Mouse (Mus musculus) hindbrain, embryonic 16.5 days (tissue): ENCODE measurements around the gene Eapp. TPM values are rescaled to one million over a fixed set of nuclear protein-coding genes. Genes with fewer than 3 reads are reported as not detected.
A peak's percentile ranks its signal among the peaks of the same experiment; 100 is the strongest.

ENCODE experiments used
- ATAC-seq: fragments of 200-750 bp; cut with Nextera tagmentation; 2 replicates; pipeline ENCODE4 v1.8.0; 2017; ENCODE audit warnings: moderate TSS enrichment, moderate library complexity
- H3K27ac ChIP-seq: fragments of 300-500 bp; sonication (generic); 2 replicates; pipeline ENCODE4 v1.5.1; 2014; ENCODE audit warnings: low read depth, mild to moderate bottlenecking, control low read depth, low read length, moderate library complexity
- H3K27me3 ChIP-seq: fragments of 300-500 bp; sonication (generic); replicated peaks from 2 replicates; pipeline ENCODE4 v1.6.1; 2014; ENCODE audit warnings: low read length; ENCODE audit not compliant: control insufficient read depth, insufficient read depth
- H3K36me3 ChIP-seq: fragments of 300-500 bp; sonication (generic); 2 replicates; pipeline ENCODE4 v1.6.1; 2014; ENCODE audit warnings: mild to moderate bottlenecking, low read length, moderate library complexity, mixed read lengths; ENCODE audit not compliant: control insufficient read depth, insufficient read depth
- H3K4me1 ChIP-seq: fragments of 300-500 bp; sonication (generic); 2 replicates; pipeline ENCODE4 v1.6.1; 2014; ENCODE audit warnings: low read depth, low read length; ENCODE audit not compliant: control insufficient read depth, insufficient read depth
- H3K4me2 ChIP-seq: fragments of 300-500 bp; sonication (generic); 2 replicates; pipeline ENCODE4 v1.6.1; 2014; ENCODE audit warnings: mild to moderate bottlenecking, low read length, control low read depth, moderate library complexity
- H3K4me3 ChIP-seq: fragments of 300-500 bp; sonication (generic); 2 replicates; pipeline ENCODE4 v1.5.1; 2014; ENCODE audit warnings: mild to moderate bottlenecking, low read length, control low read depth, moderate library complexity
- H3K9ac ChIP-seq: fragments of 300-500 bp; sonication (generic); 2 replicates; pipeline ENCODE4 v1.6.1; 2014; ENCODE audit warnings: low read depth, mild to moderate bottlenecking, control low read depth, low read length, moderate library complexity
- H3K9me3 ChIP-seq: fragments of 300-500 bp; sonication (generic); 2 replicates; pipeline ENCODE4 v1.6.1; 2014; ENCODE audit warnings: mild to moderate bottlenecking, low read length, moderate library complexity; ENCODE audit not compliant: control insufficient read depth
- WGBS: fragments of 180-500 bp; shearing (Covaris S2); extraction: QIAGEN DNeasy Blood & Tissue Kit; methylation state at CpG from one replicate; pipeline ENCODE4 v1.1.7; 2014; 5-methylcytosine and 5-hydroxymethylcytosine counted together
- polyA plus RNA-seq: library from polyadenylated mRNA; unstranded; fragments of >200 nt; fragmentation: Nextera tagmentation; extraction: Ambion mirVana; gene quantifications from 2 replicates; pipeline ENCODE4 v1.2.1, GENCODE M21; 2015

Eapp gene
- polyA plus RNA-seq, 1 experiment from 2014 or later: 81.1 TPM

GRCm38 (mm10) chr12:54651820-54652219 lies 43.9 kb downstream of the Eapp start:
- no peaks in the 10 kb centered on the region for H3K36me3 ChIP-seq
- H3K4me2 ChIP-seq: peak overlapping the region; percentile 4; the same call in 1 of the 2 replicates
- H3K27ac ChIP-seq: no peak overlapping the region
- no peaks in the 10 kb centered on the region for H3K27me3 ChIP-seq
- no peak overlapping the region for H3K4me3 ChIP-seq
- ATAC-seq: no peak
- 52% methylated on average over 8 of the region's 8 CpGs for WGBS
- H3K9me3 ChIP-seq: no peaks in the 10 kb centered on the region
- peaks cover 8% of the 10 kb centered on the region for H3K4me1 ChIP-seq
- H3K9ac ChIP-seq: no peak overlapping the region

DNA sequence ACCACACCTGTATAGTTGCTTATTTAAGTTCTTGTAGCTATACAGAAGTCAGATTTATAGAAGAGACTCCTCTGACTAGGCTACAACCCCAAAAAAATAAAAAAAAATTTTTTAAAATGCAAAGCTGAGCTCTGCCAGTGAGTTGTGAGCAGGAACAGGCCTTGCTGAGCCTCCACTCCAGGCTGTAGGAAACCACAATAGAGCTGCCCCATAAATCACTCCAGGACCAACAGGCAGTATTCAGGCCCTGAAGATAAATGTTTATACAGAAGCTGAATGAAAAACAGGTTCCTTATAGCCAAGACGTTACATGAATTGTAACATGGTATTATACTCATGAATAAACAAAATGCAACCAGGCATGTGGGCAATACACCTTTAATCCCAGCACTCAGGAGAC lies 44.5 kb downstream of the Eapp start:
- no peak overlapping the region for H3K4me2 ChIP-seq
- no peak overlapping the region for H3K27ac ChIP-seq
- H3K36me3 ChIP-seq: no peaks in the 10 kb centered on the region
- H3K4me1 ChIP-seq: peaks cover 8% of the 10 kb centered on the region
- 38% methylated on average over 1 of the region's 1 CpGs for whole genome bisulfite sequencing
- no peak overlapping the region for H3K9ac ChIP-seq
- ATAC-seq: no peak
- no peaks in the 10 kb centered on the region for H3K27me3 ChIP-seq
- H3K9me3 ChIP-seq: no peaks in the 10 kb centered on the region
- no peak overlapping the region for H3K4me3 ChIP-seq

DNA sequence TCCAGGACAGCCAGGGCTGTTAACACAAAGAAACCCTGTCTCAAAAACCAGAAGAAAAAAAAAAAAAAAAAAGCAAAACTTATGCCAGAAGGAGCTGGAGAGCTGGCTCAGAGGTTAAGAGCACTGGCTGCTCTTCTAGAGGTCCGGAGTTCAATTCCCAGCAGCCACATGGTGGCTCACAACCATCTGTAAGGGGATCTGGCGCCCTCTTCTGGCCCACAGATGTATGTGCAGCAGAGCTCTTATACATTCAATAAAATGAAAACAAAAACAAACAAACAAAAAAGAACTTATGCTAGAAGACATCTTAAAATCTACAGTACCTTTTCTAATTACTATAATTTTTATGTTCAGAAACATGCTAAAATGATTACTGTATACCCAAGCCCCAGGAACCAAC lies 50.8 kb downstream of the Eapp start:
- no peak overlapping the region for H3K4me3 ChIP-seq
- H3K9ac ChIP-seq: no peak overlapping the region

DNA sequence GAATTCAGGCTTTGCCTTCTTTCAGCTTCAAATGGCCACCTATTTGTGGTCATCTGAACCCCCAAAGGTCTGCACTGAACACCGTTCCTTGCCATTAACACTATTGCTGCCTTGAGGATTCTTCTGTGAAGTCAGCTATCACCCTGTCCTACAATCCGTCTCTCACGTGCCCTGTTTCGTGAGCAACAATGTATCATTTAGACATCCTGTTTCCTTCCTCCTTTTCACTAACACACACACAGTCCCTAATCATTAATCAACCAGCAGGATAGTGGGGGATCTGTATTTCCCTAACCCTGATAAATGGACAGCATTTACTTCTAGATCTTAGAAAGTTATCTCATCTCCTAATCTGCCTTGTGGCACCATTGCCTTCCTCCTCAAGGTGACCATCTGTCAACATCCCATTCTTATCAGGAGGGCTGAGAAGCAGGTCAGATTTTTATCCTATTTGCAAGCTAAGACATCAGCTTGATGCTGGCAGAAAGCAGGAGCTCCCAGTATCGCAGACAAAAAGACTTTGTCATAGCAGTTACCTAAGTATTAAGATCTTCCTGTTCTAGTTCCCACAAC lies 52.3 kb downstream of the Eapp start:
- Histone ChIP-seq H3K9me3 (no peaks in the 10 kb centered on the region), H3K27ac (no peak overlapping the region; the same call in 1 of the 2 replicates), H3K9ac (no peak overlapping the region), H3K36me3 (no peaks in the 10 kb centered on the region), H3K27me3 (no peaks in the 10 kb centered on the region), H3K4me3 (no peak overlapping the region), H3K4me1 (no peaks in the 10 kb centered on the region), H3K4me2 (no peak overlapping the region)
- WGBS: 66% methylated on average over 5 of the region's 5 CpGs
- no peak for ATAC-seq

More for the DNA sequence above, 50.8 kb downstream of the Eapp start:
- ATAC-seq: no peak
- Histone ChIP-seq H3K9me3 (no peaks in the 10 kb centered on the region), H3K27me3 (no peaks in the 10 kb centered on the region), H3K36me3 (no peaks in the 10 kb centered on the region), H3K4me2 (no peak overlapping the region), H3K27ac (no peak overlapping the region), H3K4me1 (no peaks in the 10 kb centered on the region)
- WGBS: 84% methylated on average over 2 of the region's 2 CpGs

- no peak overlapping the region for H3K27ac ChIP-seq
- no peak for ATAC-seq
- no peak overlapping the region for H3K9ac ChIP-seq
- H3K4me3 ChIP-seq: no peak overlapping the region
- no peak overlapping the region for H3K4me2 ChIP-seq
- no peaks in the 10 kb centered on the region for H3K27me3 ChIP-seq
- H3K36me3 ChIP-seq: no peaks in the 10 kb centered on the region
- H3K9me3 ChIP-seq: no peaks in the 10 kb centered on the region
- 98% methylated on average over 4 of the region's 4 CpGs for WGBS
- H3K4me1 ChIP-seq: no peaks in the 10 kb centered on the region
Measured at GRCm38 (mm10) chr12:54641374-54641773, 54.3 kb downstream of the Eapp start.

DNA sequence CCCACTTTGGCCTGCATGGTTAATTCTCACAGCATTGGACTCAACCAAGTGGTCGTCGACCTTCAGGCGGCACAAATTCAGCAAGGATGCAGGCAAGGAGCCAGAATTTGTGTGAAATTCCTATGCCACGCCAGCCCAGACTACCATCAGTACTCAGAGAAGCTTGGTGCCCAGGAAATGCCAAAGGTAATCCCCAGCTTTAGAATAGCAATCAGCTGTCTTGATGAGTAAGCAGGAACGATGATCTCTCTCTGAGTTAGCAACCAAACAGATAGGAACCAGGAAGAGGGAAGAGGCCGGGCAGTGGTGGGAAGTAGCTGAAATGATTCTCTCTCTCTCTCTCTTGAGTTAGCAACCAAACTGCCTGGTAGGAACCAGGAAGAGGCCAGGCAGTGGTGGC lies 55.4 kb downstream of the Eapp start:
- Histone ChIP-seq H3K4me2 (no peak overlapping the region), H3K4me3 (no peak overlapping the region), H3K4me1 (no peaks in the 10 kb centered on the region), H3K27ac (no peak overlapping the region), H3K27me3 (no peaks in the 10 kb centered on the region), H3K36me3 (no peaks in the 10 kb centered on the region), H3K9ac (no peak overlapping the region), H3K9me3 (no peaks in the 10 kb centered on the region)
- no peak for ATAC-seq
- WGBS: 78% methylated on average over 6 of the region's 6 CpGs

- WGBS: 81% methylated on average over 1 of the region's 1 CpGs
- ATAC-seq: no peak
- Histone ChIP-seq H3K9me3 (no peaks in the 10 kb centered on the region), H3K27ac (no peak overlapping the region), H3K4me3 (no peak overlapping the region), H3K9ac (no peak overlapping the region), H3K4me1 (no peaks in the 10 kb centered on the region), H3K27me3 (no peaks in the 10 kb centered on the region), H3K36me3 (no peaks in the 10 kb centered on the region), H3K4me2 (no peak overlapping the region)
Measured at GRCm38 (mm10) chr12:54637033-54637432, 58.7 kb downstream of the Eapp start.

DNA sequence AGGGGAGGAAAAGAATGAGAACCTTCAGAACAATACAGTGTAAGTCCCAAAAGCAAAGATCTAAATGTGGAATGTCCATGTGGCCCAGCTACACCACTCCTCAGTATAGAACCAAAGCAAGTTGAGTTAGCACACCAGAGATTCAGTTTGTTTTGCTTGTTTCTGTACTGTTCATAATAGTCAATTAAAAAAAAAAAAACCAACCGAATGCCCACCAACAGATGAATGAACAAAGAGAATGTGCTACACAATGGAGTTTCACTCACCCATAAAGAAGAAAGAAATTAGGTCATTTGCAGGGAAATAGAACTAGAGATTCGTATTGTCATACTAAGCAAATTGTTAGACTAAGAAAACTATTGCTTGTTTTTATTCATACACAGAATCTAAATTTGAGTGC lies 63.6 kb downstream of the Eapp start:
- ATAC-seq: no peak
- H3K9ac ChIP-seq: no peak overlapping the region
- 65% methylated on average over 2 of the region's 2 CpGs for WGBS
- no peak overlapping the region for H3K4me2 ChIP-seq
- no peaks in the 10 kb centered on the region for H3K4me1 ChIP-seq
- H3K4me3 ChIP-seq: no peak overlapping the region
- H3K27ac ChIP-seq: no peak overlapping the region
- H3K27me3 ChIP-seq: no peaks in the 10 kb centered on the region
- H3K9me3 ChIP-seq: no peaks in the 10 kb centered on the region
- H3K36me3 ChIP-seq: no peaks in the 10 kb centered on the region

GRCm38 (mm10) chr12:54621942-54622341 lies 73.8 kb downstream of the Eapp start:
- no peaks in the 10 kb centered on the region; the same call in 1 of the 2 replicates for H3K9me3 ChIP-seq
- no peak overlapping the region for H3K4me3 ChIP-seq
- 88% methylated on average over 2 of the region's 2 CpGs for WGBS
- H3K36me3 ChIP-seq: no peaks in the 10 kb centered on the region
- ATAC-seq: no peak
- H3K27ac ChIP-seq: no peak overlapping the region
- no peak overlapping the region for H3K9ac ChIP-seq
- H3K4me2 ChIP-seq: no peak overlapping the region
- no peaks in the 10 kb centered on the region for H3K4me1 ChIP-seq
- H3K27me3 ChIP-seq: no peaks in the 10 kb centered on the region
